Mouse (Mus musculus): Measurements from ENCODE around the gene AC109138.7. TPM values are rescaled to one million over a fixed set of nuclear protein-coding genes. Genes with fewer than 3 reads are reported as not detected.

Gene AC109138.7
- polyA plus RNA-seq, 1 experiment from 2014 or later, result not detected

GRCm38 (mm10) chr19:4265956-4266355 is 51.8 kb downstream of the AC109138.7 start:
- Histone ChIP-seq H3K4me1 (ENCODE audit: control insufficient read depth, insufficient read depth, low read length) (no peaks in the 10 kb centered on the region; the same call in 1 of the 2 replicates), H3K27me3 (ENCODE audit: control insufficient read depth, insufficient read depth, low read length) (peaks cover 15% of the 10 kb centered on the region; the same call in 1 of the 2 replicates), H3K36me3 (ENCODE audit: control insufficient read depth, insufficient read depth, low read length) (no peaks in the 10 kb centered on the region), H3K27ac (ENCODE audit: low read depth, low read length) (no peak overlapping the region), H3K9ac (ENCODE audit: low read length) (no peak overlapping the region), H3K9me3 (ENCODE audit: control insufficient read depth, low read length) (no peaks in the 10 kb centered on the region), H3K4me2 (no peak overlapping the region), H3K4me3 (ENCODE audit: low read depth, low read length) (no peak overlapping the region)
- 76% methylated on average over 4 of the region's 4 CpGs for WGBS
- DNase-seq (ENCODE audit: low spot score, missing footprints), result no peak
- ATAC-seq (ENCODE audit: low FRiP score), result no peak

GRCm38 (mm10) chr19:4268566-4269361 is 54.6 kb downstream of the AC109138.7 start, which contains the start of gene Ssh3:
Gene Ssh3, minus strand, starts transcription at chr19:4269180.
- Histone ChIP-seq H3K36me3 (ENCODE audit: control insufficient read depth, insufficient read depth, low read length) (no peaks in the 10 kb centered on the region), H3K4me1 (ENCODE audit: control insufficient read depth, insufficient read depth, low read length) (no peaks in the 10 kb centered on the region; the same call in 1 of the 2 replicates), H3K9ac (ENCODE audit: low read length) (peak within 1 kb of the TSS; percentile 35), H3K4me3 (ENCODE audit: low read depth, low read length) (peak within 1 kb of the TSS; percentile 23), H3K27me3 (ENCODE audit: control insufficient read depth, insufficient read depth, low read length) (peaks cover 15% of the 10 kb centered on the region; the same call in 1 of the 2 replicates), H3K27ac (ENCODE audit: low read depth, low read length) (no peak within 1 kb of the TSS), H3K9me3 (ENCODE audit: control insufficient read depth, low read length) (no peaks in the 10 kb centered on the region), H3K4me2 (peak within 1 kb of the TSS; percentile 44)
- 0 out of 2 replicates have a peak, but pooled peaks have one; percentile 33 for ATAC-seq (ENCODE audit: low FRiP score)
- 7% methylated on average over 46 of the region's 46 CpGs for whole genome bisulfite sequencing
- no peak for DNase-seq (ENCODE audit: low spot score, missing footprints)

- 71% methylated on average over 6 of the region's 6 CpGs for WGBS
- Histone ChIP-seq H3K27ac (ENCODE audit: low read depth, low read length) (no peak overlapping the region), H3K4me1 (ENCODE audit: control insufficient read depth, insufficient read depth, low read length) (no peaks in the 10 kb centered on the region; the same call in 1 of the 2 replicates), H3K4me2 (no peak overlapping the region), H3K9ac (ENCODE audit: low read length) (no peak overlapping the region), H3K4me3 (ENCODE audit: low read depth, low read length) (no peak overlapping the region), H3K36me3 (ENCODE audit: control insufficient read depth, insufficient read depth, low read length) (no peaks in the 10 kb centered on the region), H3K9me3 (ENCODE audit: control insufficient read depth, low read length) (no peaks in the 10 kb centered on the region), H3K27me3 (ENCODE audit: control insufficient read depth, insufficient read depth, low read length) (peaks cover 15% of the 10 kb centered on the region; the same call in 1 of the 2 replicates)
- ATAC-seq (ENCODE audit: low FRiP score) (no peak), DNase-seq (ENCODE audit: low spot score, missing footprints) (no peak)
These were observed 56.0 kb downstream of the AC109138.7 start for GRCm38 (mm10) chr19:4270187-4270586.

GRCm38 (mm10) chr19:4270972-4271371 is 56.8 kb downstream of the AC109138.7 start:
- peaks cover 15% of the 10 kb centered on the region; the same call in 1 of the 2 replicates for H3K27me3 ChIP-seq (ENCODE audit: control insufficient read depth, insufficient read depth, low read length)

GRCm38 (mm10) chr19:4279487-4279886 is 65.3 kb downstream of the AC109138.7 start:
- Histone ChIP-seq H3K9me3 (ENCODE audit: control insufficient read depth, low read length) (peaks cover 2% of the 10 kb centered on the region; the same call in 1 of the 2 replicates), H3K9ac (ENCODE audit: low read length) (no peak overlapping the region), H3K4me1 (ENCODE audit: control insufficient read depth, insufficient read depth, low read length) (peaks cover 2% of the 10 kb centered on the region; the same call in 1 of the 2 replicates), H3K4me3 (ENCODE audit: low read depth, low read length) (no peak overlapping the region), H3K36me3 (ENCODE audit: control insufficient read depth, insufficient read depth, low read length) (peaks cover 3% of the 10 kb centered on the region), H3K27me3 (ENCODE audit: control insufficient read depth, insufficient read depth, low read length) (peaks cover 3% of the 10 kb centered on the region), H3K4me2 (no peak overlapping the region), H3K27ac (ENCODE audit: low read depth, low read length) (no peak overlapping the region)
- DNase-seq (ENCODE audit: low spot score, missing footprints), result no peak
- 91% methylated on average over 1 of the region's 1 CpGs for WGBS
- no peak for ATAC-seq (ENCODE audit: low FRiP score)

More at GRCm38 (mm10) chr19:4270972-4271371, 56.8 kb downstream of the AC109138.7 start:
- Histone ChIP-seq H3K4me1 (ENCODE audit: control insufficient read depth, insufficient read depth, low read length) (no peaks in the 10 kb centered on the region; the same call in 1 of the 2 replicates), H3K4me2 (no peak overlapping the region), H3K9me3 (ENCODE audit: control insufficient read depth, low read length) (no peaks in the 10 kb centered on the region), H3K27ac (ENCODE audit: low read depth, low read length) (no peak overlapping the region), H3K9ac (ENCODE audit: low read length) (no peak overlapping the region), H3K4me3 (ENCODE audit: low read depth, low read length) (no peak overlapping the region), H3K36me3 (ENCODE audit: control insufficient read depth, insufficient read depth, low read length) (no peaks in the 10 kb centered on the region)
- WGBS, result 96% methylated on average over 11 of the region's 11 CpGs
- ATAC-seq (ENCODE audit: low FRiP score) (no peak), DNase-seq (ENCODE audit: low spot score, missing footprints) (no peak)

- DNase-seq (ENCODE audit: low spot score, missing footprints), result no peak
- 94% methylated on average over 9 of the region's 9 CpGs for WGBS
- ATAC-seq (ENCODE audit: low FRiP score), result no peak
These were observed 66.3 kb downstream of the AC109138.7 start for GRCm38 (mm10) chr19:4280425-4280824.

More at GRCm38 (mm10) chr19:4280425-4280824, 66.3 kb downstream of the AC109138.7 start:
- peaks cover 3% of the 10 kb centered on the region for H3K36me3 ChIP-seq (ENCODE audit: control insufficient read depth, insufficient read depth, low read length)
- H3K9ac ChIP-seq (ENCODE audit: low read length), result no peak overlapping the region
- no peak overlapping the region for H3K4me2 ChIP-seq
- no peak overlapping the region for H3K4me3 ChIP-seq (ENCODE audit: low read depth, low read length)
- peaks cover 2% of the 10 kb centered on the region; the same call in 1 of the 2 replicates for H3K4me1 ChIP-seq (ENCODE audit: control insufficient read depth, insufficient read depth, low read length)
- no peak overlapping the region for H3K27ac ChIP-seq (ENCODE audit: low read depth, low read length)
- peaks cover 3% of the 10 kb centered on the region for H3K27me3 ChIP-seq (ENCODE audit: control insufficient read depth, insufficient read depth, low read length)
- H3K9me3 ChIP-seq (ENCODE audit: control insufficient read depth, low read length), result peaks cover 2% of the 10 kb centered on the region; the same call in 1 of the 2 replicates

Small RNAs within 50 kb of the gene (microRNA-seq; reads per million reads assigned to microRNA genes)
- gene Gm26115, result not detected
- gene Mir6985, result 0.57 reads per million

Other genes with a start within 250 kb of the AC109138.7 start
- 0.44 and 0.50 TPM in 2 replicates for gene Aldh3b2, start 242.0 kb upstream of the AC109138.7 start, polyA plus RNA-seq (2014; fragmentation: Nextera tagmentation; extraction: Ambion mirVana)
- 1.0 and 1.6 TPM in 2 replicates for gene Acy3, start 227.8 kb upstream of the AC109138.7 start, polyA plus RNA-seq (2014; fragmentation: Nextera tagmentation; extraction: Ambion mirVana)
- not detected in 2 replicates for gene Tbx10, start 221.6 kb upstream of the AC109138.7 start, polyA plus RNA-seq (2014; fragmentation: Nextera tagmentation; extraction: Ambion mirVana)
- 14.0 and 15.1 TPM in 2 replicates for gene Nudt8, start 213.8 kb upstream of the AC109138.7 start, polyA plus RNA-seq (2014; fragmentation: Nextera tagmentation; extraction: Ambion mirVana)
- gene Gm49405, start 213.7 kb upstream of the AC109138.7 start, polyA plus RNA-seq (2014; fragmentation: Nextera tagmentation; extraction: Ambion mirVana), result 0.87 and 1.5 TPM in 2 replicates
- gene Doc2g, start 211.0 kb upstream of the AC109138.7 start, polyA plus RNA-seq (2014; fragmentation: Nextera tagmentation; extraction: Ambion mirVana), result 1.5 TPM in 2 replicates
- 180 TPM in 2 replicates for gene Ndufv1, start 201.6 kb upstream of the AC109138.7 start, polyA plus RNA-seq (2014; fragmentation: Nextera tagmentation; extraction: Ambion mirVana)
- 337 and 342 TPM in 2 replicates for gene Gstp1, start 176.4 kb upstream of the AC109138.7 start, polyA plus RNA-seq (2014; fragmentation: Nextera tagmentation; extraction: Ambion mirVana)
- 1.1 and 3.8 TPM in 2 replicates for gene Gstp2, start 168.3 kb upstream of the AC109138.7 start, polyA plus RNA-seq (2014; fragmentation: Nextera tagmentation; extraction: Ambion mirVana)
- gene Gstp3, start 154.8 kb upstream of the AC109138.7 start, polyA plus RNA-seq (2014; fragmentation: Nextera tagmentation; extraction: Ambion mirVana), result not detected in 2 replicates
- gene Cabp2, start 132.8 kb upstream of the AC109138.7 start, polyA plus RNA-seq (2014; fragmentation: Nextera tagmentation; extraction: Ambion mirVana), result not detected in 2 replicates
- 60.8 and 73.5 TPM in 2 replicates for gene Cdk2ap2, start 117.2 kb upstream of the AC109138.7 start, polyA plus RNA-seq (2014; fragmentation: Nextera tagmentation; extraction: Ambion mirVana)
- 11.2 and 11.3 TPM in 2 replicates for gene Pitpnm1, start 114.4 kb upstream of the AC109138.7 start, polyA plus RNA-seq (2014; fragmentation: Nextera tagmentation; extraction: Ambion mirVana)
- gene Aip, start 88.5 kb upstream of the AC109138.7 start, polyA plus RNA-seq (2014; fragmentation: Nextera tagmentation; extraction: Ambion mirVana), result 54.9 and 58.9 TPM in 2 replicates
- not detected in 2 replicates for gene Gpr152, start 74.6 kb upstream of the AC109138.7 start, polyA plus RNA-seq (2014; fragmentation: Nextera tagmentation; extraction: Ambion mirVana)
- 0.11 TPM in 1 of 2 replicates, not detected in the other for gene Cabp4, start 70.3 kb upstream of the AC109138.7 start, polyA plus RNA-seq (2014; fragmentation: Nextera tagmentation; extraction: Ambion mirVana)
- 105 and 127 TPM in 2 replicates for gene Coro1b, start 65.7 kb upstream of the AC109138.7 start, polyA plus RNA-seq (2014; fragmentation: Nextera tagmentation; extraction: Ambion mirVana)
- 0.75 and 1.7 TPM in 2 replicates for gene Ptprcap, start 60.8 kb upstream of the AC109138.7 start, polyA plus RNA-seq (2014; fragmentation: Nextera tagmentation; extraction: Ambion mirVana)
- gene Rps6kb2, start 51.0 kb upstream of the AC109138.7 start, polyA plus RNA-seq (2014; fragmentation: Nextera tagmentation; extraction: Ambion mirVana), result 35.4 and 46.8 TPM in 2 replicates
- gene Carns1, start 38.9 kb upstream of the AC109138.7 start, polyA plus RNA-seq (2014; fragmentation: Nextera tagmentation; extraction: Ambion mirVana), result 2.5 and 2.9 TPM in 2 replicates
- gene Tbc1d10c, start 23.1 kb upstream of the AC109138.7 start, polyA plus RNA-seq (2014; fragmentation: Nextera tagmentation; extraction: Ambion mirVana), result 0.29 and 1.5 TPM in 2 replicates
- 874 and 929 TPM in 2 replicates for gene Ppp1ca, start 22.3 kb upstream of the AC109138.7 start, polyA plus RNA-seq (2014; fragmentation: Nextera tagmentation; extraction: Ambion mirVana)
- 42.4 and 43.5 TPM in 2 replicates for gene Rad9a, start 12.7 kb upstream of the AC109138.7 start, polyA plus RNA-seq (2014; fragmentation: Nextera tagmentation; extraction: Ambion mirVana)
- 0.31 and 0.32 TPM in 2 replicates for gene Clcf1, start 119 bp upstream of the AC109138.7 start, polyA plus RNA-seq (2014; fragmentation: Nextera tagmentation; extraction: Ambion mirVana)
- gene Pold4, start 17.5 kb downstream of the AC109138.7 start, polyA plus RNA-seq (2014; fragmentation: Nextera tagmentation; extraction: Ambion mirVana), result 12.2 and 12.6 TPM in 2 replicates
- 2.1 and 2.3 TPM in 2 replicates for gene Ssh3, start 54.8 kb downstream of the AC109138.7 start, polyA plus RNA-seq (2014; fragmentation: Nextera tagmentation; extraction: Ambion mirVana)
- gene Ankrd13d, start 68.8 kb downstream of the AC109138.7 start, polyA plus RNA-seq (2014; fragmentation: Nextera tagmentation; extraction: Ambion mirVana), result 8.5 and 8.8 TPM in 2 replicates
- 13.2 and 16.5 TPM in 2 replicates for gene Grk2, start 91.9 kb downstream of the AC109138.7 start, polyA plus RNA-seq (2014; fragmentation: Nextera tagmentation; extraction: Ambion mirVana)
- gene Kdm2a, start 183.9 kb downstream of the AC109138.7 start, polyA plus RNA-seq (2014; fragmentation: Nextera tagmentation; extraction: Ambion mirVana), result 34.9 and 42.0 TPM in 2 replicates
- 10.9 and 11.1 TPM in 2 replicates for gene Rhod, start 225.1 kb downstream of the AC109138.7 start, polyA plus RNA-seq (2014; fragmentation: Nextera tagmentation; extraction: Ambion mirVana)

Data from midbrain, embryonic 11.5 days (tissue).